Mouse (Mus musculus): ENCODE data around the gene Psmg4. TPM values are rescaled to one million over a fixed set of nuclear protein-coding genes. Genes with fewer than 3 reads are reported as not detected.

Psmg4 gene
- total RNA-seq, 1 experiment from 2014 or later = 189 TPM

GRCm38 (mm10) chr13:34146916-34147315 is 15.8 kb upstream of the Psmg4 start:
- ATAC-seq (replicated peaks; ENCODE audit: low read depth, poor library complexity, severe bottlenecking) = no peak

- no peak for ATAC-seq (replicated peaks; ENCODE audit: low read depth, poor library complexity, severe bottlenecking)
Measured at GRCm38 (mm10) chr13:34148181-34148580, 14.6 kb upstream of the Psmg4 start.

GRCm38 (mm10) chr13:34148767-34149392 is 13.9 kb upstream of the Psmg4 start:
- peak; percentile 83 for ATAC-seq (replicated peaks; ENCODE audit: low read depth, poor library complexity, severe bottlenecking)

- no peak for ATAC-seq (replicated peaks; ENCODE audit: low read depth, poor library complexity, severe bottlenecking)
Measured at GRCm38 (mm10) chr13:34149463-34150176, 13.1 kb upstream of the Psmg4 start.

GRCm38 (mm10) chr13:34150271-34151027 is 12.3 kb upstream of the Psmg4 start:
- no peak for ATAC-seq (replicated peaks; ENCODE audit: low read depth, poor library complexity, severe bottlenecking)

- ATAC-seq (replicated peaks; ENCODE audit: low read depth, poor library complexity, severe bottlenecking) = no peak
Measured at GRCm38 (mm10) chr13:34151425-34151824, 11.3 kb upstream of the Psmg4 start.

- no peak for ATAC-seq (replicated peaks; ENCODE audit: low read depth, poor library complexity, severe bottlenecking)
Measured at GRCm38 (mm10) chr13:34152695-34153094, 10.1 kb upstream of the Psmg4 start.

- ATAC-seq (replicated peaks; ENCODE audit: low read depth, poor library complexity, severe bottlenecking) = no peak
Measured at GRCm38 (mm10) chr13:34153254-34154011, 9.3 kb upstream of the Psmg4 start.

GRCm38 (mm10) chr13:34154217-34154930 is 8.4 kb upstream of the Psmg4 start:
- ATAC-seq (replicated peaks; ENCODE audit: low read depth, poor library complexity, severe bottlenecking) = peak; percentile 77

GRCm38 (mm10) chr13:34154931-34155272 is 7.9 kb upstream of the Psmg4 start:
- ATAC-seq (replicated peaks; ENCODE audit: low read depth, poor library complexity, severe bottlenecking) = peak; percentile 57

- peak; percentile 31; the same call in 1 of the 2 replicates for ATAC-seq (replicated peaks; ENCODE audit: low read depth, poor library complexity, severe bottlenecking)
Measured at GRCm38 (mm10) chr13:34156133-34156839, 6.5 kb upstream of the Psmg4 start.

GRCm38 (mm10) chr13:34156840-34157185 is 6.0 kb upstream of the Psmg4 start:
- ATAC-seq (replicated peaks; ENCODE audit: low read depth, poor library complexity, severe bottlenecking) = no peak

GRCm38 (mm10) chr13:34157596-34158157 is 5.1 kb upstream of the Psmg4 start:
- ATAC-seq (replicated peaks; ENCODE audit: low read depth, poor library complexity, severe bottlenecking) = no peak

- ATAC-seq (replicated peaks; ENCODE audit: low read depth, poor library complexity, severe bottlenecking) = no peak
Measured at GRCm38 (mm10) chr13:34159926-34160325, 2.8 kb upstream of the Psmg4 start.

GRCm38 (mm10) chr13:34163304-34163975 is 676 bp downstream of the Psmg4 start:
- no peak for ATAC-seq (replicated peaks; ENCODE audit: low read depth, poor library complexity, severe bottlenecking)

GRCm38 (mm10) chr13:34174025-34174424 is 11.3 kb downstream of the Psmg4 start:
- no peak for ATAC-seq (replicated peaks; ENCODE audit: low read depth, poor library complexity, severe bottlenecking)

GRCm38 (mm10) chr13:34181624-34182023 is 18.9 kb downstream of the Psmg4 start:
- no peak for ATAC-seq (replicated peaks; ENCODE audit: low read depth, poor library complexity, severe bottlenecking)

GRCm38 (mm10) chr13:34185371-34185770 is 22.6 kb downstream of the Psmg4 start:
- no peak for ATAC-seq (replicated peaks; ENCODE audit: low read depth, poor library complexity, severe bottlenecking)

Measured in common myeloid progenitor, adult 5-6 weeks (primary cell).